Mouse (Mus musculus) CH12.LX (cell line): ENCODE data around the gene Ccdc66.

Experiments
- BHLHE40 ChIP-seq: IDR thresholded peaks from 2 replicates; pipeline ENCODE4 v1.6.1; 2011; ENCODE audit warnings: mild to moderate bottlenecking, low read depth, low read length, improper control_type of control experiment
- CHD1 ChIP-seq: IDR thresholded peaks from 2 replicates; pipeline ENCODE4 v1.6.1; 2012; ENCODE audit warnings: low read depth, low read length, improper control_type of control experiment, inconsistent platforms
- CTCF ChIP-seq, 2 experiments: IDR thresholded peaks in 1 of 2; conservative IDR thresholded peaks in 1 of 2; 2 replicates each; pipeline ENCODE4 v1.5.1; 2011 to 2012; ENCODE audit warnings: low read depth in 2 of 2, low read length in 2 of 2, improper control_type of control experiment in 1 of 2, inconsistent platforms in 1 of 2, mild to moderate bottlenecking in 1 of 2, moderate library complexity in 1 of 2
- ELF1 ChIP-seq: IDR thresholded peaks from 2 replicates; pipeline ENCODE4 v1.6.1; 2014; ENCODE audit warnings: low read depth, mild to moderate bottlenecking, inconsistent platforms, low read length, improper control_type of control experiment
- POLR2A ChIP-seq: IDR thresholded peaks from 2 replicates; pipeline ENCODE4 v1.6.1; 2011; ENCODE audit warnings: low read depth, mild to moderate bottlenecking, improper control_type of control experiment, low read length
- UBTF ChIP-seq: IDR thresholded peaks from 2 replicates; pipeline ENCODE4 v1.6.1; 2012; ENCODE audit warnings: low read depth, mild to moderate bottlenecking, inconsistent platforms, low read length, improper control_type of control experiment, moderate library complexity

DNA sequence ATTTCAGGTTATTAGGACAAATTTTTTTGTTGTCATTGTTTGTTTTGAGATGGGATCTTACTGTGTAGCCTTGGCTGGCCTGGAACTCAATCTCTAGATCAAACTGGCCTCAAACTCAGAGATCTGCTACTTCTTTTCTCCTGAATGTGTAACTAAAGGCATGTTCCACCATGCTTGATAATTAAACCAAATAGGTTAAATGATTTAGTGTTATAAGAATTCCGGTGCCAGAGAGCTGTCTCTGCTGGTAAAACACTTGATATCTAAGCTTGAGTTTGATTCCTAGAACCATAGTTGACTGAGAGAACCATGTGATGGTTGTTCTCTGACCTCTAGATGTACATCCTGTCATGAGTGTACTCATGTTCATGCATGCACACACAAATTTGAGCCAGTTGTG, 72.1 kb downstream of the Ccdc66 start:
- TF ChIP-seq UBTF: no peak
- TF ChIP-seq CTCF (conservative IDR thresholded peaks at IDR 0.05 in 1 of 2, IDR thresholded peaks at IDR 0.05 in 1 of 2; ENCODE audit: low read depth in 2 of 2, low read length in 2 of 2): no peak
- TF ChIP-seq CHD1: no peak
- no peak for TF ChIP-seq ELF1
- TF ChIP-seq POLR2A: no peak
- TF ChIP-seq BHLHE40: no peak
